Mouse (Mus musculus) midbrain, embryonic 13.5 days (tissue): ENCODE measurements around the gene Cenpl. TPM values are rescaled to one million over a fixed set of nuclear protein-coding genes. Genes with fewer than 3 reads are reported as not detected.
"Not testable (repeated sequence)": the region's sequence is repeated elsewhere in the genome, so short reads cannot be mapped to it uniquely, and the experiment has no call there.

Experiments
- ATAC-seq: fragments of 200-750 bp; cut with Nextera tagmentation; 2 replicates; pipeline ENCODE4 v1.8.0; 2017; ENCODE audit warnings: mild to moderate bottlenecking, moderate TSS enrichment, moderate library complexity
- H3K27ac ChIP-seq: fragments of 300-500 bp; sonication (generic); 2 replicates; pipeline ENCODE4 v1.5.1; 2015; ENCODE audit warnings: inconsistent platforms, mild to moderate bottlenecking, moderate library complexity
- H3K27me3 ChIP-seq: fragments of 300-500 bp; sonication (generic); 2 replicates; pipeline ENCODE4 v1.6.1; 2015; ENCODE audit warnings: mild to moderate bottlenecking, inconsistent platforms
- H3K36me3 ChIP-seq: fragments of 300-500 bp; sonication (generic); 2 replicates; pipeline ENCODE4 v1.6.1; 2015; ENCODE audit warnings: mild to moderate bottlenecking, inconsistent platforms
- H3K4me1 ChIP-seq: fragments of 300-500 bp; sonication (generic); replicated peaks from 2 replicates; pipeline ENCODE4 v1.6.1; 2015; ENCODE audit warnings: inconsistent platforms
- H3K4me2 ChIP-seq: fragments of 300-500 bp; sonication (generic); replicated peaks from 2 replicates; pipeline ENCODE4 v1.6.1; 2015; ENCODE audit warnings: moderate library complexity, mild to moderate bottlenecking, inconsistent platforms
- H3K4me3 ChIP-seq: fragments of 300-500 bp; sonication (generic); replicated peaks from 2 replicates; pipeline ENCODE4 v1.5.1; 2015; ENCODE audit warnings: mild to moderate bottlenecking, inconsistent platforms
- H3K9ac ChIP-seq: fragments of 300-500 bp; sonication (generic); replicated peaks from 2 replicates; pipeline ENCODE4 v1.6.1; 2015; ENCODE audit warnings: mild to moderate bottlenecking, inconsistent platforms
- H3K9me3 ChIP-seq: fragments of 300-500 bp; sonication (generic); 2 replicates; pipeline ENCODE4 v1.6.1; 2016; ENCODE audit warnings: mild to moderate bottlenecking, inconsistent platforms
- WGBS: fragments of 180-500 bp; shearing (Covaris S2); methylation state at CpG from one replicate; pipeline ENCODE4 v1.1.7; 2015; 5-methylcytosine and 5-hydroxymethylcytosine counted together
- polyA plus RNA-seq: library from polyadenylated mRNA; unstranded; fragments of >200 nt; fragmentation: Nextera tagmentation; extraction: Ambion mirVana; gene quantifications from 2 replicates; pipeline ENCODE4 v1.2.1, GENCODE M21; 2015

Cenpl gene
- 19.1 and 22.1 TPM in 2 replicates for polyA plus RNA-seq

DNA sequence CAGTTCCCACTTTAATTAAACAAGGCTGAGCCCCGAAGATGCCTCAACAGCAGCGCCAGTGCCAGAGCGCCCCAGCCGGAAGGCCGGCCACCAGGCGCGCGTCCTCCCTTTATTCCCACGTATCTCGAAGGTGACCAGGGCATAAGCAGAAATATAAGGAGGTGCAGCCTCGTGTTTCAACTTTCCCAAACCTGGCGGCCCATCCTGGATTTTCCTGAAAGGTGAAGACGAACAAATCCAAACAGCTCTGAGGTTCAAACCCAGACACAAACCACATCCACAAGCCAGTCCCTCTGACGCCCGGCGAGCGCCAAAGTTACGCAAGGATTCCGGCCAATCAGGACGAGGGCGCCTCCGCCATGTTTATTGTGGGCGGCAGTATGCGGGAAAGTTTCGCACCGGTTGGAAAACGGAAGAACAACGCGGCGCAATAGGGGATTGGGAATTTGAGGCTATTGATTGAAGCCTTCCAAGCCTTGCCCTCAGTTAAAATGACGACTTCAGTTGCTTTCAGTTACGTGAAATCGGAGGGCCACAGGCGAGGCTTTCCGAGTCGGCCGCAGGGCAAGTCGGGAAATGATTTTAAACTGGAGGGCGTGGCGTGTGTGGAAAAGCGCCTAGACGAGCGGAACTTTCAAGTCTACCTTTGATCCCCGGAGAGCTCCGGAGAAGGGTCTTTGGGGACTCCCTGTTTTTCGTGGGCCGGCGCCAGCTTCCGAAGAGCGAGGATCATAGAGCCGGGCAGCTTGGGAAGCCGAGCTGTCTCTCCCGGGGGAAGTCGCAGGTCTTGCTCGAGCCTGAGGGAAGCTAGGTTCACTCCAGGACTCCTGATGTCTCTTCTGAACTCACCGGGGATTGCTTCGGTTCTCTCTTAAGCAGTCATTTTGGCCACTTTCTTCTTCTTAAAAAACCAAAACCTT, at the start of gene Cenpl, which contains the start of gene Dars2:
TSS of gene Cenpl (plus strand) at position 362 of the 920 bp plus-strand sequence.
TSS of gene Dars2 (minus strand) at position 307 of the 920 bp plus-strand sequence.
- Histone ChIP-seq H3K4me1 (peaks cover 38% of the 10 kb centered on the region), H3K27ac (peak within 1 kb of the TSS; percentile 72), H3K9ac (peak within 1 kb of the TSS; percentile 85), H3K36me3 (no peaks in the 10 kb centered on the region; the same call in 1 of the 2 replicates), H3K9me3 (no peaks in the 10 kb centered on the region), H3K27me3 (no peaks in the 10 kb centered on the region), H3K4me3 (peak within 1 kb of the TSS; percentile 80), H3K4me2 (peak within 1 kb of the TSS; percentile 86)
- peak; percentile 98 for ATAC-seq
- WGBS, result under 1% methylated on average over 57 of the region's 57 CpGs

DNA sequence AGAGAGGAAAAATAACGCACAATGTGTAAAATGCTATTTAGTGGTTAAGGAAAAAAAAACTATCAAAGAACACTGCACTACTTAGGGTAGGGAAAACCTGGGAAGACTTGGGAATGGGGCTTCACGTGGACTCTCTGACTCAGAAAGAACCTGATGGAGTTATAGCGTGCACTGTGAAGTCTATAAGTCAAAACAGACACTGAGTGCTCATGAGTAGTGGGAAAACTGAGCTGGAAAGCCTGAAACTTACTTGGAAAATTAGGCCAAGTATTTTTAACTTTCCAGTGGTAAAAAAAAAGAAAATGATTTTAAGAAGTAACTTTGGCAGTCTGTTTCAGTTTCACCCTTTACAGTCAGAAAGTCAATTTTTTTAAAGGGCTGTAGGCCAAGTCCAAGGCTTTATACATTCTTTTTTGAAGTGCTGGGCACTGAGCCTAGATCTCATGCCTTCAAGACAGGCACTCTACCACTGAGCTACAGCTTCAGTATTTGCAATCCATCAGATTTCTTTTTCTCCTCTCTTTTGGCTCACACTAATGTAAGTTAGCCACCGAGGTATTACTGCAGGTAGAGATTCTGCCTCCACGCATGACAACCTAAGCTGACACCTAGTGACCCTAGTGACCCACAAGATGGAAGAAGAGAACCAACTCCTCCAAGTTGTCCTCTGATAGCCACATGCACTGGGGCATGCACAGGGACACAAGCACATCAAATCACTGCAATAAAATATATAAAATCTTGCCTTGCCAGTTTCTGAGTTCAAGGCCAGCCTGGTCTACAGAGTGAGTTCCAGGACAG, 44.9 kb upstream of the Cenpl start:
- H3K4me2 ChIP-seq, result no peak overlapping the region
- H3K36me3 ChIP-seq, result peaks cover 38% of the 10 kb centered on the region
- WGBS, result 92% methylated on average over 5 of the region's 5 CpGs
- no peaks in the 10 kb centered on the region for H3K4me1 ChIP-seq
- no peak overlapping the region for H3K27ac ChIP-seq
- H3K9me3 ChIP-seq, result no peaks in the 10 kb centered on the region
- no peak overlapping the region for H3K9ac ChIP-seq
- ATAC-seq, result no peak
- no peaks in the 10 kb centered on the region for H3K27me3 ChIP-seq
- H3K4me3 ChIP-seq, result no peak overlapping the region

DNA sequence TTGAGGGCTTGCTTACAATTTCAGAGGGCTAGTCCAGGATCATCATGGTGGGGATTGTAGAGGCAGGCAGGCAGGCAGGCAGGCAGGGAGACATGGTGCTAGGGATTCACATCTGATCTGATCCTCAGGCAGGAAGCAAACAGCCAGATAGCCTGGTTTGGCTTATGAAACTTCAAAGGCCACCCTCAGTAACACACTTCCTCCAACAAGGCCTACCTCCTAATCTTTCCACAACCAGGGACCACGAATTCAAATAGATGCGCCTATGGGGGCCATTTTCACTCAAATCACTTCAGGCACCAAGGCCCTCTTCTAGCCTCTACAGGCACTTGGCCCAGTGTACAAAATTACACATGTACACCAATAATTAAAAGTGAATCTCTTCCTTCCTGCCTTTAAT, 43.3 kb upstream of the Cenpl start:
- Histone ChIP-seq H3K4me2 (no peak overlapping the region), H3K27me3 (no peaks in the 10 kb centered on the region), H3K4me3 (no peak overlapping the region), H3K27ac (no peak overlapping the region), H3K36me3 (peaks cover 49% of the 10 kb centered on the region), H3K4me1 (no peaks in the 10 kb centered on the region), H3K9ac (no peak overlapping the region), H3K9me3 (no peaks in the 10 kb centered on the region)
- WGBS, result 100% methylated on average over 2 of the region's 2 CpGs
- no peak for ATAC-seq

DNA sequence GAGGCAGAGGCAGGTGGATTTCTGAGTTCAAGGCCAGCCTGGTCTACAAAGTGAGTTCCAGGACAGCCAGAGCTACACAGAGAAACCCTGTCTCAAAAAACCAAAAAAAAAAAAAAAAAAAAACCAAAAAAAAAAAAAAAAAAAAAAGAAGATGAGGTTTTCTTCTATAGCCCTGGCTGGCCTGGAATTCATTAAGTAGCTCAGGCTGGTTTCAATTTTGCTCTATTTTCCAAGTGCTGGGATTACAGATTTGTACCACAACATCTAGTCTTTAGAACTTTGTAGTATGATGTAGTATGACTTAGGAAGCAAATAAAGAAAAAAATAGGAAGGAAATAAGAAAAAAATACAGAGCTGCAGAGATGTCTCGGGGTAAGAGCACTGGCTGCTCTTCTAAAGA, 42.1 kb upstream of the Cenpl start:
- not testable (repeated sequence) for ATAC-seq, H3K4me2 ChIP-seq, H3K9me3 ChIP-seq, H3K27ac ChIP-seq, H3K4me3 ChIP-seq, H3K27me3 ChIP-seq, H3K9ac ChIP-seq
- WGBS, result 94% methylated on average over 1 of the region's 1 CpGs
- H3K4me1 ChIP-seq, result peaks cover 10% of the 10 kb centered on the region
- H3K36me3 ChIP-seq, result peaks cover 53% of the 10 kb centered on the region

DNA sequence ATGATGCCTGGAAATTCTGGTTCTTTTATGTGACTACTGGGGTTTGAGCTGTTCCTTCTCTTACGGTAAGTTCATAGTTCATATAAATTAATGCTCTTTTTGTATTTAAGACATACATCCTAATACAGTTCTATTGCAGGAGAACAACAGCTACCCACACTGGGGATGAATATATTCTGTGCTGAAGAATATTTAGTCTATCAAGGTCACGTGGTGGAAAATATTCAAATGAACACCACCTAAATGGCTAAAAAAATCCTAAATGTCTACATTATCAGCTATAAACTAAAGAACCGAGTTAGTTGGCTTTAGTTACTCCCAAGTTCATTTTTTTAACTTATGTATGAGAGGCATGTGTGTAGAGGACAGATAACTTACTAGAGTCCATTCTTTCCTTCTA, 40.5 kb upstream of the Cenpl start:
- Histone ChIP-seq H3K4me3 (no peak overlapping the region), H3K27me3 (no peaks in the 10 kb centered on the region), H3K9ac (no peak overlapping the region), H3K4me1 (peaks cover 17% of the 10 kb centered on the region), H3K9me3 (no peaks in the 10 kb centered on the region), H3K36me3 (peaks cover 46% of the 10 kb centered on the region), H3K27ac (no peak overlapping the region), H3K4me2 (no peak overlapping the region)
- ATAC-seq, result no peak
- WGBS, result 95% methylated on average over 3 of the region's 3 CpGs

DNA sequence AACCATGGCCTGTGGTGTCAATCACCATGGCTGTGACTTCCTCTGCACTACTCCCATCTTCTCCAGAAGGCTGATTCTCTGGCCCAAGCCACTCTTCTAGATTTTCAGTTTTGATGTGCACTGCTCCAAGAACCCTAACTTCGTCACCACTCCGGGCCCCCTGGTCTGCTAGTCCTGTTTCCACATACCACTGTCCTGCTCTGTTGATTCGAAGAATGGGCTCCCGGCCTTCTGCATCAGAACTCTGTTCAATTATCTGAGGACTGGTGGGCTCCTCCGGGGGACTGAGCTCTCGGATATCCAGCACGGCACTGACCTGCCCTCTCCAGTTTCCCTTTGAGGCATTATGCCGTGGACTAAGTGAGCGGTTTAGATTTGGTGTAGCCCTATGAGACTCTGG, 38.6 kb upstream of the Cenpl start:
- H3K4me2 ChIP-seq, result no peak overlapping the region
- H3K27ac ChIP-seq, result no peak overlapping the region
- H3K9ac ChIP-seq, result no peak overlapping the region; the same call in 1 of the 2 replicates
- no peak for ATAC-seq
- H3K27me3 ChIP-seq, result no peaks in the 10 kb centered on the region
- H3K9me3 ChIP-seq, result no peaks in the 10 kb centered on the region
- no peak overlapping the region for H3K4me3 ChIP-seq
- 96% methylated on average over 9 of the region's 9 CpGs for WGBS
- H3K36me3 ChIP-seq, result peaks cover 39% of the 10 kb centered on the region
- peaks cover 23% of the 10 kb centered on the region for H3K4me1 ChIP-seq

DNA sequence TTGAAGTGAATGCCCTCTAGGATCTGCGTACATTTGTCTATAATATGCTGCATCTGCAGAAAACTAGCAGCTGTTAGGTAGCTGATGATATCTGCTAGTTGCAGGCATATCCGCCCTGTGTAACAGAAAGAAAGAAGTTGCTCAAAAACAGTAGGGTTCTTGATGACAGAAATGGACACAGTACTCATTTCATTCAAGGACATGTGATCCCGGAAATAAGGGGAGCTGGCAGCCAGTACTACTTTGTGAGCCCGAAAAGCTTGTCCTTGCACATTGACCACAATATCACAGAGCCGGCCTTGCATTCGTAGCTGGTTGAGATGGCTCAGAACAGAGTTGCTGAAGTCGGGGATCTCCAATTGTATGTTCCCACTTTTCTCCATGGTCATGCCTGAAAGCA, 38.2 kb upstream of the Cenpl start:
- Histone ChIP-seq H3K27ac (no peak overlapping the region), H3K36me3 (peaks cover 38% of the 10 kb centered on the region), H3K9me3 (no peaks in the 10 kb centered on the region), H3K4me3 (no peak overlapping the region), H3K4me2 (no peak overlapping the region), H3K4me1 (peaks cover 26% of the 10 kb centered on the region), H3K9ac (no peak overlapping the region), H3K27me3 (no peaks in the 10 kb centered on the region)
- 91% methylated on average over 7 of the region's 7 CpGs for WGBS
- ATAC-seq, result no peak

DNA sequence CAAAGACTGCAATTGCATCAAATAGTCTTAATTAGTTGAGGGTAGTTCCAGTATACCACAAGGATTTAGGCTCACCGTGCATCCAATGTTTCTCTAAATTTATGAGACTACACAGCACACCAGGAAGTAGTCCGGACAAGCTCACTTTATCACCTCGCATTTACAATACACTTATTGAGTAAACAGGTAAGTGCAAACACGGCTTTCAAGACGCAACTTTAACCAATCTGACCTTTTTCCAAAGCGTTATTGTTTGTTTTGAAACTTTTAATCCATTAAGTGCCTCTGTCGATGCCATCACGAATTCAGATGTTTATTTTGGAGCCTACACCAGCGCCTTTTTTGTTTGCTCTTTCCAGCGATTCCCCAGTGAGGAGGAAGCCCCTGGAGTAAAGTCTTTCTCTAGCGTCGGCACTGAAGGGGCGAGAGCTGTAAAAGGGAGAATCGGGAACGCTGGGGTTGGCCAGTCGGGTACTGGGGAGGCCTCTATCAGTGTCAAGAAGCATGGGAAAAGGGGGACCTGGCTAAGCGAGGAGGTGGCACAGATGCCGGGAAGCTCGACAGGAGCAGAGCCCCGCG, 36.6 kb upstream of the Cenpl start:
- Histone ChIP-seq H3K27me3 (no peaks in the 10 kb centered on the region), H3K4me3 (peak overlapping the region; percentile 88), H3K4me1 (peaks cover 37% of the 10 kb centered on the region), H3K4me2 (peak overlapping the region; percentile 71), H3K9ac (peak overlapping the region; percentile 96), H3K36me3 (peaks cover 54% of the 10 kb centered on the region), H3K27ac (peak overlapping the region; percentile 90), H3K9me3 (no peaks in the 10 kb centered on the region)
- no peak for ATAC-seq
- WGBS, result 2% methylated on average over 21 of the region's 21 CpGs

DNA sequence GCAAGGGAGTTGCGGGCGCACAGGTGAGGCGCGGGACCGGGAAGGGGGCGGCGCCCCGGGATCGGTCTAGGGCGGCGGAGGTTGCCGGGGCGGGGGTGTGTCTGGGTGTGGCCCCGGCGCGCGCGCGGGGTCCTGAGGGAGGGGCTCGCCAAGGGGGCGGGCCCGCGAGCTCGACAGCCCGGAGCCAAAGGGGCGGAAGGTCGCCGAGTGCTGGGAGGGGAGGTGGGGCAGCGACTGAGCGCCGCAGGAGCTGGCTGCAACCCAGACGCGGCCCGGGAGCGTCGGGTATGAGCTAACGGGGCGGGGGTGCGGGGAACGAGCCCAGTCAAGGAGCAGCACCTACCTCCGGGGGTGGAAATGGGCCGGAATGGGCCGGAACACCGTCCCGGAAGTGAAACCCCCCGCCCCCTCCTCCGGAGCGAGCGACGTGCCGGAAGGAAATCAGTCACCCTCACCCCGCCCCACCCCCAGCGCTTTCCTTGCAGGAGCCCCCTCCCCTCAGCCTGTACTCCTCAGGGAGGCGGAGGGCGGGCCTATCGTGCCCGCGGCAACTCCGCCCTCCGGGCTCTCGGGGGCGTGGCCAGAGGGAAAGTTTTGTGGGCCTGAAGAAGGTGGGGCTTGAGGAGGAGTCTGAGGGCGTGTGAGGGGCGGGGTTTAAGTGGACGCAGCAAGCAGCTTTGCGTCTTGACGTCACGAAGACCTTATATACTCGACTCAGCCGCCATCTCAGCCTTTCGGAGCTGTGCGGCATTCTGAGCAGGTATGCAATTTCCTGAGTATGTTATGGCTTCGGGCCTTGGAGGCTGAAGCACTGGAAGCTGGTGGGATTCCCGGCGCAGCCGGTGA, 35.9 kb upstream of the Cenpl start, which contains the start of gene Zbtb37:
TSS of gene Zbtb37 (minus strand) at position 415 of the 846 bp plus-strand sequence.
- no peaks in the 10 kb centered on the region for H3K27me3 ChIP-seq
- WGBS, result under 1% methylated on average over 74 of the region's 76 CpGs
- peaks cover 56% of the 10 kb centered on the region for H3K36me3 ChIP-seq
- H3K4me2 ChIP-seq, result peak within 1 kb of the TSS; percentile 71
- H3K4me3 ChIP-seq, result peak within 1 kb of the TSS; percentile 88
- peak within 1 kb of the TSS; percentile 96 for H3K9ac ChIP-seq
- H3K27ac ChIP-seq, result peak within 1 kb of the TSS; percentile 90
- H3K4me1 ChIP-seq, result peaks cover 43% of the 10 kb centered on the region
- no peaks in the 10 kb centered on the region for H3K9me3 ChIP-seq
- ATAC-seq, result peak; percentile 93

DNA sequence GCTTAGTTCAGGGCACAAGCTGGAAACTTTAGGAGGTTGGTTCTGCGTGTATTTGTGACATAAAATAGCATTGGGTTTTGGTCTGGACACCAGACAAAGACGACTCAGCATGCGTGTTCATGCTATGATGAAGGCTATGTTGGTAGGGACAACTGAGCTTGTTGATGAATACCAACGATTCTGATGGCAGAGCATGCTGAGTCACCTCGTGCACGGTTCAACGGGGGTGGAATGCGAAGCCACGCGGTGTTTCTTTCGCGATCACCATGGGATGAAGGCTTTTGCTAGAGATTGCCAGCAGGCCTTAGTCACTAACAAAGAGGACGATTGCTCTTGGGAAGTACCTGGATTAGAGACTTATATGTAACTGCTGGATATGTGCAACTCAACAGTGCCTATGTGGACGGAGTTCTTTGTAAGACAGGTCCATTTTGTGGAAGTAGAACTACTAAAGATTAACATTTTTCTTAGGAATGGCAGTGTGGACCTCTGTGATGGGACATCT, 35.2 kb upstream of the Cenpl start:
- Histone ChIP-seq H3K27ac (peak overlapping the region; percentile 90), H3K4me3 (peak overlapping the region; percentile 88), H3K4me2 (peak overlapping the region; percentile 71), H3K36me3 (peaks cover 54% of the 10 kb centered on the region), H3K9me3 (no peaks in the 10 kb centered on the region), H3K4me1 (peaks cover 43% of the 10 kb centered on the region), H3K27me3 (no peaks in the 10 kb centered on the region), H3K9ac (peak overlapping the region; percentile 96)
- ATAC-seq, result peak; percentile 62
- under 1% methylated on average over 14 of the region's 14 CpGs for WGBS
